ENCODE assay signal across 9 mouse cellular contexts in the genomic region with DNA sequence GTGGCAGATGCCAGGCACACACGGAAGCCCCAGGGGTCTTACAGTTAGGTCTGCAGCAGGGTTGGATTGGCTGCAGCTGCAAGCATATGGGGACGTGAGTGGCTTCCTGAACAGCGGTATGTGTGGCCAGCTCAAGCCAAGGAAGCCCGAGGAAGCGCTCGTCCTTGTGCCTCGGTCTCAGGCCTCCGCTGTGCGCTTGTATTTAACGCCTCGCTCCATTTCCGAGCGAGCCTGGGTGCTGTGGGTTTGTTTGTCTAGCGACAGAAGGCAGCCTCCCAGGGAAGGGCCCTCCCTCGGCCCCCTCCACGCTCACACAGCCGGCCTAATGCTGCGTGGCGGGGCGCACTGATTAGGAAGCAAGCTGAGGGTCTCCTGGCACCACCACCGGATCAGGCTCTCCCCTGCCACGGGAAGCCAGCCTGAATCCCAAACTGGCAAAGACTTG.
DNase-seq lines count a peak whose midpoint lies in the region; ATAC-seq lines count a peak whose summit lies in the region.
"Had no signal": no experiment of that assay in that cellular context is flagged by ENCODE, and none has a peak within 500 bp of the region (broad histone marks: within the 10 kb centered on the region; RNA-seq: fewer than 3 reads in every experiment).

No protein-coding gene starts in this region.

- no peak overlapping the region for H3K9ac ChIP-seq in liver, embryonic 11.5 days (ENCODE audit: low read depth, low read length)
- peak overlapping the region; percentile 18; the same call in 1 of the 2 replicates for H3K9ac ChIP-seq in hindbrain, embryonic 15.5 days
- peak overlapping the region; percentile 42; the same call in 1 of the 2 replicates for H3K9ac ChIP-seq in neural tube, embryonic 12.5 days
- H3K9ac ChIP-seq: liver, embryonic 13.5 days had no signal

- intact Hi-C loops in gastrocnemius, postnatal 36 days (cut with DNase I) = no loop called here

- ATAC-seq in liver, embryonic 11.5 days (replicated peaks; ENCODE audit: low FRiP score) = no peak
- peak; percentile 52 for ATAC-seq in hindbrain, embryonic 15.5 days (ENCODE audit: low FRiP score, low read depth)
- ATAC-seq in neural tube, embryonic 12.5 days (ENCODE audit: low FRiP score, low read depth) = peak; percentile 76

- no peaks in the 10 kb centered on the region for H3K36me3 ChIP-seq in liver, embryonic 11.5 days (ENCODE audit: control insufficient read depth, insufficient read depth, low read length)
- no peaks in the 10 kb centered on the region for H3K36me3 ChIP-seq in hindbrain, embryonic 15.5 days
- H3K36me3 ChIP-seq in neural tube, embryonic 12.5 days = no peaks in the 10 kb centered on the region
- H3K36me3 ChIP-seq: liver, embryonic 13.5 days had no signal

- peak overlapping the region; percentile 40; the same call in 1 of the 2 replicates for H3K4me2 ChIP-seq in liver, embryonic 11.5 days
- peak overlapping the region; percentile 43 for H3K4me2 ChIP-seq in hindbrain, embryonic 15.5 days
- peak overlapping the region; percentile 46 for H3K4me2 ChIP-seq in neural tube, embryonic 12.5 days (replicated peaks)
- H3K4me2 ChIP-seq: liver, embryonic 13.5 days had no signal

- H3K4me3 ChIP-seq in liver, embryonic 11.5 days (ENCODE audit: low read depth, low read length) = no peak overlapping the region
- no peak overlapping the region for H3K4me3 ChIP-seq in hindbrain, embryonic 15.5 days
- H3K4me3 ChIP-seq in neural tube, embryonic 12.5 days = no peak overlapping the region
- H3K4me3 ChIP-seq: liver, embryonic 13.5 days had no signal

- H3K4me1 ChIP-seq in liver, embryonic 11.5 days (replicated peaks; ENCODE audit: control insufficient read depth, insufficient read depth, low read length) = no peaks in the 10 kb centered on the region
- peaks cover 24% of the 10 kb centered on the region for H3K4me1 ChIP-seq in hindbrain, embryonic 15.5 days (replicated peaks)
- H3K4me1 ChIP-seq in neural tube, embryonic 12.5 days = peaks cover 24% of the 10 kb centered on the region
- H3K4me1 ChIP-seq: liver, embryonic 13.5 days had no signal

- no peak overlapping the region for H3K27ac ChIP-seq in liver, embryonic 11.5 days (ENCODE audit: low read depth, low read length)
- H3K27ac ChIP-seq in hindbrain, embryonic 15.5 days (replicated peaks) = peak overlapping the region; percentile 86
- peak overlapping the region; percentile 81 for H3K27ac ChIP-seq in neural tube, embryonic 12.5 days
- H3K27ac ChIP-seq: liver, embryonic 13.5 days had no signal

- 10% methylated on average over 22 of the region's 22 CpGs for WGBS in liver, embryonic 11.5 days
- 3% methylated on average over 22 of the region's 22 CpGs for WGBS in hindbrain, embryonic 15.5 days
- 7% methylated on average over 22 of the region's 22 CpGs for WGBS in neural tube, embryonic 12.5 days

- peaks cover 32% of the 10 kb centered on the region for H3K27me3 ChIP-seq in liver, embryonic 11.5 days (replicated peaks; ENCODE audit: control insufficient read depth, insufficient read depth, low read length)
- H3K27me3 ChIP-seq in hindbrain, embryonic 15.5 days = no peaks in the 10 kb centered on the region
- H3K27me3 ChIP-seq in neural tube, embryonic 12.5 days (replicated peaks) = peaks cover 4% of the 10 kb centered on the region

- peak; percentile 71 to 80 for DNase-seq in cerebellum, postnatal 10 days
- no peak for DNase-seq in cerebellum, adult 9-11 months
- DNase-seq in liver, embryonic 11.5 days (ENCODE audit: low spot score) = no peak
- DNase-seq in liver = no peak
- DNase-seq in T-cell, adult 2 months (ENCODE audit: low spot score) = no peak
- DNase-seq in gastrocnemius, postnatal 36 days = no peak
- DNase-seq: liver, embryonic 13.5 days had no signal

- no peaks in the 10 kb centered on the region for H3K9me3 ChIP-seq in liver, embryonic 11.5 days (ENCODE audit: control insufficient read depth, low read length)
- no peaks in the 10 kb centered on the region for H3K9me3 ChIP-seq in hindbrain, embryonic 15.5 days
- H3K9me3 ChIP-seq in neural tube, embryonic 12.5 days = no peaks in the 10 kb centered on the region
- H3K9me3 ChIP-seq: liver, embryonic 13.5 days had no signal

Comparison
In these comparisons a context has a peak if more than half of its experiments do, and no peak if none do; other contexts are left out.
1. DNase-seq: peak in cerebellum, postnatal 10 days (2 of 2); none in cerebellum, adult 9-11 months (single experiment), liver, embryonic 11.5 days (single experiment), liver (single experiment), T-cell, adult 2 months (single experiment) and gastrocnemius, postnatal 36 days (0 of 2).
2. Peak in every context shown above with its lines, with median percentiles within 50 percentile points of each other: H3K4me2 ChIP-seq.